Mouse (Mus musculus) heart, postnatal 0 days (tissue): ENCODE results near the gene Ggact.

Source experiments
- CTCF ChIP-seq: IDR thresholded peaks from 2 replicates; pipeline ENCODE4 v1.5.1; 2016; ENCODE audit warnings: antibody characterized with exemption, control low read depth, low read depth
- EP300 ChIP-seq: IDR thresholded peaks from 2 replicates; pipeline ENCODE4 v1.6.1; 2016; ENCODE audit warnings: antibody characterized with exemption, low read depth

DNA sequence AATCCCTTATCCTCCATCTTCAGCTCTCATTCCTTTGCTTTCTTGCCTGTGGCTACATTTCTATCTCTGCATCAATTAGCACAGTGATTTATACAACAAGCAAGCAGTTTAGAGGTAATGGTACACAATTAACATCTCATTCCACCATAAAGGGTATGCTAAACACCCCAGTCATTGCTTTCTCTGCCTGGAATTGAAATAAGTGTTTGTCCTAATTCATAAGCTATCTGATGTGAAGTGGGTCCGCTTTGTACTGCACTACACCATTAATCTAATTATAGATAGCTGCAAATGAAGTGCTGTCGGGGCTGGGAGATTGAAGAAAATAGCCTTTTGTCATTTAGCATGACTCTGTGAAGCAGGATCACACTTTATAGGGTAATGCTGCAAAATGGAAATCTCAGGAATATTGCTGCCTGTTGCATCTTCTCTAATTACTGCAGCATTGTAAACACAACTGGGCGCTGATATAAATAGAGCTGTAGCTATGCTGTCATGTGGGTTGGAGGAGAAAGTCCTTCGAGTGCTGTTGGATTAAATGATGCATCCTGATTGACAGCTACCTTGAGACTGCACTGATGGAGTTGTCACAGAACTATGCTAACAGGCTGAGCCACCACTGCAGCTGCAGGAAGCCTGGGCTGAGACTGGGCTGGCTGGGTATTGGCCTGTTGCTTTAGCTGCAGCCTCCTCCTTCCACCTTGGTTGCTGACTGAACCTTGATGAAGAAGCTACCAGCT is 41.5 kb downstream of the Ggact start:
- TF ChIP-seq CTCF = no peak
- TF ChIP-seq EP300 = no peak
